Mouse (Mus musculus) cerebellum, adult (tissue): Measurements from ENCODE around the gene Agxt.

Experiments
- ATAC-seq: cut with Nextera tagmentation; 2 replicates; pipeline ENCODE4 v1.9.2; 2017; ENCODE audit warnings: mild to moderate bottlenecking, moderate library complexity, mixed read lengths; ENCODE audit not compliant: insufficient number of reproducible peaks, low FRiP score, low TSS enrichment

The Agxt gene

GRCm38 (mm10) chr1:93190726-93191305, 55.8 kb downstream of the Agxt start:
- ATAC-seq, result no peak

- no peak for ATAC-seq
Measured at GRCm38 (mm10) chr1:93194961-93195360, 59.9 kb downstream of the Agxt start.
